Mouse (Mus musculus) left cerebral cortex, adult 9 months (tissue): ENCODE data around the gene Snx13.

ENCODE experiments used
- DNase-seq, 2 experiments: peaks; one replicate each; pipeline ENCODE4 v3.0.0; 2022; ENCODE audit warnings: low spot score in 2 of 2

Snx13 gene

DNA sequence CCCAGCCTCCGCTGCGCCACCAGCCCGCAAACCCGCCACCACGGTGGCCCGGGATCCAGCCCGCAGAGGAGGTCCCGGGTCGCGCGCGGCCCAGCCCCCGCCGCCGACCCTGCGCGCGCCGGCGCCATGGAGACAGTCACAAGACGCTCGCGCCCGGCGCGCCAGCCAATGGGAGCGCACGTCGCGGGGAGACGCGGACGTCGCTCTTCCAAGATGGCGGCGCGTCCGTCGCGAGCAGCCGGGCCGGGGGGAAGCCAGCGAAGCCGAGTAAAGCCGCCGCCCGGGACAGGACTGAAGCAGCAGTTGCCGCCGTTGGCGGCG lies at the start of gene Snx13:
Gene Snx13, plus strand, starts transcription at position 188 of the 321 bp plus-strand sequence.
- peak; percentile 62 to 86 for DNase-seq

DNA sequence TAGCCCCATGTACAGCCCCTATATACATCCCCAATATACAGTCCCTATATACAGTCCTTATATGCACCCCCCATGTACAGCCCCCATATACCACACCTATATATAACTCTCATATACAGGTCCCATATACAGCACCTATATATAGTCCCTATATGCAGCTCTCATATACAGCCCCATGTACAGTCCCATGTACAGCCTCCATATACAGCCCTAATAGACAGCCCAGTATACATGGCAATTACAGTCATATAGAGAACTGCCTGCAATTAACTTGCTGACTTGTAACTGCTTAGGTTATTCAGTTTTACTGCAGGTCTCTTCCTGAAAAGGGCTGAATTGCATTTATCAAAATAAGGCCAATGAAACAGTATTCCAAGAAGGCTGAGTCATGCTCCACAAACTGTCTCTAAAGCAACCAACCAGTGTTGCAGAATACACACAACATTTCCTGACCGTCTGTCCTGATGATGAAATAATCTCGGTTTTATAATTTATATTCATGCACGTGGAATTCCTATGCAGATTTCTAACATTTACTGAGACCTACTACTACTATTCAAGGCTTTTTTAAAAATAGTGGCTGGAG lies 49.3 kb upstream of the Snx13 start:
- no peak for DNase-seq

DNA sequence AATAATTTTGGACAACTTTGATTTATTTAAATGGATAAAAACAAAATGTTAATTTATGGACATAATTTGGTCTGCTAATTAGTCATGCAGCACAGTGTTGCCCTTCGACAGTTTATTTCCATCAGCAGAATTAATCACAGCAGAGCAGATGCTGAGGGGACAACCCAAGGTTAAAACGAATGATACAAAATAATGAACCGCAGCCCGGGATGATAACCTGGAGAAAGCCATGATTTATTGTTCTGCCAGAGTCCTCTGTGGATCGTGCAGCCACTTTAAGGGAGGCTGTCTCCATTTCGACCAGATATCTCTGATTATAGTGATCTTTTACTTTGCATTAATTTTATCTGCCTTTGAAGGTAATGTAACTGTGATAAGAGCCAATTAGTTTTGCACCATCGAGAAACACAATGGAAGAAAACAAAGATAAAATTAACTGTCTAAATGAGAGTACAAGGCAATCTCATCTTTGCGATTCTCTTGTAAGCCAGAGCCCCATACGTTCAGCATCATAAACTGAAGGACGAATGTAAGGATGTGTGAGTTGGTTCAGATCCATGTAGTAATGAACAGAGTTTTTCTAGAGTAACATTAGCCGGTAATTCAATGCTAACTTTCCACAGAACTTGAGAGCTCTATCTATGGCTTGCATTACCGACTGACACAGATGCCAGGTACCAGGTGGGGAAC lies 48.1 kb upstream of the Snx13 start:
- DNase-seq = no peak

DNA sequence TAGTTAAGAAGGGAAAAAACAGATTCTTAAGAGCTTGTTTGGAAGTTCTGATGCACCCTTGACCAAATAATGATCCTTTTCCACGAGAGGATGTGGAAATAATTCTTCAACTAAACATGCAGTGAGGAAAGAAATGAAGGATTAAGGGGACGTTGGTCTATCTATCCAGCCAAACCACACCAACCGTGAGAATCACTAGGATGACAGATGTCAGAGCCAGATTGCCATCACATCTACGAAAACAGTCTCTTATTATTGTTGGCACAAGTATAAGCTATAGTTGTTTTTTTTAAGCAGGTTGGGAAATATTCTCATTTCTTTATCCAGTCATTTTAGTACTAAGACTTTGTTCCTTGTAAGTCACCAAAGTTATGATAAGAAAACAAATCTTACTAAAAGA lies 46.7 kb upstream of the Snx13 start:
- no peak for DNase-seq

DNA sequence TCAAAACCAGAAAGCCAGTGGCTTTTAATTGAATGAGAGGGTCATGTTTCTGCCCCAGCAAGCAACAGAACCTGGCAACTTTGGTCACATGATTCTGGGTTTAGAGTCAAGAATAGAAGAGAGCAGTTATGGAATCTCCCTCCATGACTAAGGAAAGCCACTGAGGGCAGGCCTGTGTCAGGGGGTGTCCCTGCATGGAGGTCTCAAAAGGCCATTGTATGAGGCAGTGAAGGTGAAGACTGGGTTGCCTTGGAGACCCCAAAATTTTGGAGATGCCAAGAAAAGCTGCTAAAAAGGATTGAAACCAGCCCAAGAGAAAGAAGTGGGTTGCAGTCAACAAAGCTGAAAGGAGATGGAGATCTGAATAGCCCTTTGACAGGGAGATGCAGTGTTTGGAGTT lies 41.2 kb upstream of the Snx13 start:
- peak in 1 of 2 experiments; percentile 11 for DNase-seq

DNA sequence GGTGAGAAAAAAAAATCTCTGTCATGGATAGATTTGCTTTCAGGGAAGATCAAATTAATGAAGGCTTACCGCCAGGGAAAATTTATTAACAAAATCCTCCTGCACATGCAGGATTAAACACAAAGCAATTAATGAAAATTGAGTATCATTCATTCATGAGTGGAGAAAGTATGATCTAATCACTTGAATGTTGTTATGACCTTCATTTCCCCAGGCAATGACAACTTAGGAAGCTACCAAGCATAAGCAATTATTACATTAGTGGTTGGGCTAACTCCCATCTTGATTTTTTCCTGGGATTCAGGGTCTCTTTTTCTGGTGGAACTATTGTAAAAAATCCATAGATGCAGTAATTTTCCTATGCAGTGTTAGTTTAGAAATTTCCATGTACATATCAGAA lies 39.1 kb upstream of the Snx13 start:
- DNase-seq = no peak

DNA sequence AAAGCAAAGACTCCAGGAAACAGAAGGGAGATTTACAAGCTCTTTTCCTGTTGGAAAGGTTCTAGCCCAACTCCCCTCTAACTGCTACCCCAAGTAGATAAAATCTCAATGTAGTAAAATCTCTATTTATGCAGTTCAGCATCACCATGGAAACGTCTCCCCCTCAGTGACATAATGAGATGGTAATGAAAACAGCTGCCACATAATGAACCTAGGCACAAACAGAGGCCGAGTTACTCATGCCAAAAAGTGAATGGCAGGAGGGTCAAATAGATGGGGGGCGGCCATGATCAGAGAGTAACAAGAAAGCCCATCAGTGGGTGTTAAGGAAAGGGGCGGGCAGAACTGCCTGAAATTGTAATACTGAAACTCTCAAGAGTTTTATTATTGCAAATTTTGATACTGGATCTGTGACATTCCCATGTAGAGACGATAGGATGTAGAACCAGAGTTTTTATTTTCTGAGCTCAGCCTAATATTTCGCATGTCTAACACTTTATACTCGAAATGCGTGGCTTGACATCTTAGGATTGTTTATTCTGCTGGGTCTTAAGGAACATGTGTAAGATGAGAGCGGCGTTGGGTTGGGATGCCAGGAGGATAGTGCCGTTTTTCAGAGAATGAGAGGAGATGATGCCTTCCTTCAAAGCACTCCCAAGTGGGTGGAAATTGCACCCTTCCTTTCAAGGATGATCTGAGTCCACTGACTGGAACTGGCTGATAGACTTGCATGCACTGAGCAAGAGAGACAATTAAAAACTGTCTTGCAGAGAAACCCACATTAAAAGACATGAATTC lies 38.4 kb upstream of the Snx13 start:
- DNase-seq = peak in 1 of 2 experiments; percentile 53

DNA sequence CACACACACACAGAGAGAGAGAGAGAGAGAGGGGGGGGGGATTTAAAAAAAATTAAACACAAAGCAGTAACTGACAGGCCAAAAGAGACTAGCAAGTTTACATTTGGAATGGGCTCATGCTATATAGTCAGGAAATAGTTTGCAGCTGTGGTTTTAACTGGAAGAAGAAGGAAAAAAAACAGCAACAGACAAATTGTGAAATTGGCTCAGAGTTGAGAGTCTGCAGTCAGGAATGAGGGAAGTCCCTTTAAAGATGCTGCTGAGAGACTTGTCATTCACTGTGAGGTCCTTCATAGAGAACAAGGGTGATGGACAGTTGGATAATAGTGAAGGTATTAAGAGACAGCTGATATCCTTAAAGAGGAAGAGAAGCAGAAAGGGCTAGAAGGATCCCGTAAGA lies 35.5 kb upstream of the Snx13 start:
- no peak for DNase-seq

DNA sequence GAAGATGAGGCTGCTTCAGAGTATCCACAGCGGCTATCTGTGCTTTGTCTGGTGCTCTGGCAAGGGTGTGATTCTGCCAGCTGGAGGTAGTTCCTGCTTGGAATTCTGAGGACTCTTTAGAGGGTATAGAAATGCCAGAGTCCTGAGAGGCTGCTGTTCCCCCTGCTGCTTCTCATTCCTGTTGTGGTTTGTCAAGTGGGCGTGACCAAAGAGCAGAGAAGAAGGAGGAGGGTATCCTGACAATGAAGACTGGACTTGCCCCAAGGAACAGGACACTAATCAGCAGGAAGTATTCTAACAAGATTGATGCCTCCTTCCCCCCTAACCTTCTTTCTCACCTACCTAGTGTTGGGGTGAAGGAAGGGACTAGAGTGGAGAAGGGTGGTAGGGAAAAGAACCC lies 33.0 kb upstream of the Snx13 start:
- DNase-seq = no peak

DNA sequence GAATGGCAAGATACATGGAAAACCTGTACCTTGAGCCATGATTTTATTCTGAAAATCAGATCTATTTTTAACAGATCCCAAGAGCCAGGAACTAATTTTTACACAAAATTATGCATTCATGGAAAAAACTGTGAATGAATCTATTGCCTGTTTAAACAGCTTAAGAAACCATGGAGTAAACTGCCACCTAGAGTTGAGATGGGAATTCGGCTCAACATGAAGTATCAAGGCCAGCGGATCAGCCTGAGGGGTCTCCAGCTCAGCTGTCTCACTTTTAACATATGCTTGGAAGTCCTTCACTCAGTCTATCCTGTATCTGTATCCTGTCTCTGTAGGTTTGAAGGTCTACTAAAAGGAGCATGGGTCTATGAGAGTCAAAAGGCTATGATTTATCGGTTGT lies 30.9 kb upstream of the Snx13 start:
- no peak for DNase-seq

DNA sequence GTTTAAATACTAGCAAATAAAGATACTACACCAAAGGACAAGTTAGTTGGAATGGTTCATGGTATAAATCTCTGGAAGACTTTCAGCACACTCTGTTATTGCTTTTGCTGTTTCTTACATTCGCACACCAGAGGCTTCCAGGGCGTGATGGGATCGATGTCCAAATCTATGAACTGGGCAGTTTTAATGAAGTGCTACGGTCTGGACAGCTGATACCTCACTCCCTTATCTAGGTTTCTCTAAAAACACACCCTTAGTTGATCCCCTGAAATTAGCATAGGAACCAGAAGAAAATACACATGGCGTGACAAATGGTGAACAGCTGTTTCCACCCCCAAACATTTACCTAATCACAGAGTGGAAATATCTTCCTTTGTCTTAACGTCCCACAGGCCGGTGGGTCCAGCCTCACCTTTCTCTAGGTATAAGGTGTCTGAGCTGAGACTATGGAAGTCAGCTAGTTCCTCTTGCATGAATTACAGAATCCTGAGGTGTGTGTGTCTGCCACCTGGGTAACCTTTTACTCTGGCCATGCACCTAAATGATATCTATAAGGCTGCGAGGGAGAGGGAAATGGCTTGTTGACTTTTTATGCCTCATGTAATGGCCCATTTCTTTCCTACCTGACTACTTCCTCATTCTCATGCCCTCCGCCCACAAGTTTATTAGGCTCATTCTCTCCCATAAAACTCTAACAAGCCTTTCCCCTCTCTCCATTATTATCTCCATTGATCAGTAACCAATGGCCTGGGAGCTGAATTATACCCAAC lies 30.3 kb upstream of the Snx13 start:
- no peak for DNase-seq

DNA sequence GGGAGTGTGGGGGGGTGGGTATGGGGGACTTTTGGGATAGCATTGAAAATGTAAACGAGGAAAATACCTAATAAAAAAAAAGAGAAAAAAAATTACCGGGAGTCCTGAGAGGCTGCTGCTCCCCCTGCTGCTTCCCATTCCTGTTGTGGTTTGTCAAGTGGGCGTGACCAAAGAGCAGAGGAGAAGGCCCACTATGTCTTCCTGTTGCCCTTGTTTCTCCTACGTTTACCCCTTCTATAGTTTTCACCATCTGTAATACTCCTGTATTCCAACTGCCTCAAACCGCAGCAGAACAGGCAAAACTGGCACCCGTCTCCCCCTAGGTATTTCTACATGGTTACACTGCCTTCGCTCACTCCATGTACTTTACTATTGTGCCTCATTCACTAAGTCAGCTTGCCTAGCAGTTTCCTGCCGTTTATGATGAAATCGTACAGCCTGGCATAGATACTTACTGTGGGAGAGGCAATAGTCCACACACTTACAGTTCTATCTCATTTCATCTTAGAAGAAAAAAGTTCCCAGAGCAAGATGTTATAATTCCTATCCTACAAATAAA lies 28.2 kb upstream of the Snx13 start:
- no peak for DNase-seq

DNA sequence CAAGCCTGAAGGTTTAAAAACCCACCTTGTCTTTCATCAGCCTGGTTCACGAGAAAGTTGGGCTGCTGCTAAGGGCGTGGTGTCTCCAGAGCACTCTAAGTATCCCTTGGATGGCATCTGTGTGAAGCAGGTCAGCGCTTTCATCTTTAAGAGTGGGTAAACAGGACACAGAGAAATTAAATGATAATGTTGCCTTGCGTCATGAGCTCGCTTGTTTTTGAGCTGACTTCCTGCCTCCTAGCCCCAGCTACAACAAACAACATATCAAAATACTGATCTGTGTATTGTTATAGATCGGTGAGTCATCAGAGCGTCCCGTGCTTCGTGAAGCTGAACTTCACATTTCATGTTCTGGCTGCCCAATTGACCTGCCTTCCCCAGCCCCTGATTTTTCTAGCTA lies 25.7 kb upstream of the Snx13 start:
- DNase-seq = no peak

DNA sequence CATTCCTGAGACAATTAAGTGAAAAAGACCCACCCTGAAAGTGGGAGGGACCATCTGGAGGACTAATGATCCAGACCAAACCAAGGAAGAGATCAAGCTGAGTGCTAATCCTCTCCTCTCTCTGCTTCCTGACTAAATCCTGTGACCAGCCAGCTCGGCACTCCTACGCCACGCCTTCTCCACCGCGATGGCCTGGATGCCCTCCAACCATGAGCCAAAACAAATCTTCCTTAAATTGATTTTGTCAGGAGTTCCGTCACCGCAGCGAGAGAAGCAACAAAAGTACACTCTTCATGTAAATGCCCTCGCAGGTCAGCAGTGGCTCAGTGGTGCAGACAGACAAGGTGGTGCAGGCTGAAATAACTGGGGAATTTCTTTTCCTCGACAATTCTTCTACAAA lies 24.9 kb upstream of the Snx13 start:
- DNase-seq = no peak

DNA sequence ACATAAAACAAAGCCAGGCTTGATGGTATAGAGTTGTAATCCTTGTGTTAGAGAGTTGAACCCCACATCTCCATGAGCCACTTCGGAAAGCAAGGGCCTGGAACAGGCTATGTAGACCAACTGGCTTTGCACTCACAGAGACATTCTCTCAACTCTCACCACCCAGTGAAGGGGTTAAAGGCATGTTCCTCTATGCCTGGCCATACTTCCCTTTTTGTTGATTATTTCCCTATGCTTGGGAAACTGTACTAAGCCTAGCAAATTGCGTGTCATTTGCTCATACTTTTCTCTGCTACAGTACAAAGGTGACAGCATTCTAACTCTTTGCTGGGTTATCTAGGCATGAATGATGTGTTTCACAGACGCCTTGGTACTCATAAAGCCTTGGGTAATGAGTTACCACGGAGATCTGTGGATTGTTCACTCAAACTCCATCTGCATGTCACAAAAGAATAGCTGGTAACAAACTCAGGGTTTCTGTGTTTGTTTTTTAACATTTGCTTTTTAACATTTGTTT lies 21.0 kb upstream of the Snx13 start:
- DNase-seq = no peak

DNA sequence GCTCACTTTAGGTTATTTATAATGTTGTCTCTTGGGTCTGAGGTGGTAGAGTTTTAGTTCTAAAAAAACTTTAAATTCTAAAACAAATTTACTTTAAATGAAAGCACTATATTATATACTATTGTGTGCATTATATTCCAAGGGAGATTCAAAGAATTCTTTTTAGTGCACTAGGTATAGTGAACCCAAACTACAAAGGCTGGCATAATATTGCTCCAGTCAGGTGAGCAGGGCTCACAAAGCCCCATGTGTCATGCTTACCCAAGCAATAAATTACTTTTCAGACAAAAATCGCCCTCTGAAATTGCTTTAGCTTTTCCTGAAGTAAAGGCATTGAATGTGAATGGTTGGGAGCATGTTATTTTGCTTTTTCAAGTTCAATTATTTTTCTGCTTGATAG lies 19.5 kb upstream of the Snx13 start:
- no peak for DNase-seq

DNA sequence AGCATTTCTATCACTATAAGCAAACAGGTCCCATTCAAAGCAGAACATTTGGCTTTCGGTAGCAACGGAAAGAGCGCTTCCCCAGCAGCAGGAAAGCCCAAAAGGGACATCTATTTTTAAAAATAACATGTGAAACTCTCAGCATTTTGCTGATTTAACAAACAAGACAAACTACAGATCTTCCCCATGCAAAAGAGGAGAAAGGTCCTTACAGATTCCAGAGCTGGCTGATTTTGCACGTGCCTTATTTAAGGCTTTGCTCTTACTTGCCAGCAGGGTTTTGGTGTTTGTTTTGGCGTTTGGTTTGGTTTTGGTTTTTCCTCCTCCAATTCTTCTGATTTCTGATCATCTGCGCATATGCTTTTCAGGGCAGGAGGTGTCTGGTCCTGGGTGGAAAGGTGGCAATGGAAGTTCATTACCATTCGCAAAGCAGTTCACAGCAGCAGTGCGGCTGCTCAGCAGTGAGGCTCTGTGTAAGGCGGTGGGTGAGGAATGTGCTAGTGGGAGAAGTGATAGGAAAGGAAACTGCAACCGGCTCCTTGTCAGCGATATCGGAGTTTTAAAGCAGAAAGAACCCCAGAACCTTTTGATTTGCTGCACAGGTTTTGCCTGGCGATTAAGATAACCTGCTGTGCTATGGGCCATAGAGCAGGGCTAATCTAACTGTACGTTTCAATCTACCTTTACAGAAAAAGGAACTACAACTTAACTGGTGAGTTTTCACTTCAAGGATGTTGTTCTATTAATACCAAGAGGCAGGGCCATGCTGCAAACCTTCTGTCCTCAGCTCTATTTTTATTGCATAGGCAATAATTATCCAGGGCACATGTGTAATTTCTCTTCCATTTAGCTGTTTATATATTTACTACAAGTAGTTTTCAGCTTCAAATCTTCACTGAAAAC lies 8.1 kb upstream of the Snx13 start:
- DNase-seq = peak in 1 of 2 experiments; percentile 45

DNA sequence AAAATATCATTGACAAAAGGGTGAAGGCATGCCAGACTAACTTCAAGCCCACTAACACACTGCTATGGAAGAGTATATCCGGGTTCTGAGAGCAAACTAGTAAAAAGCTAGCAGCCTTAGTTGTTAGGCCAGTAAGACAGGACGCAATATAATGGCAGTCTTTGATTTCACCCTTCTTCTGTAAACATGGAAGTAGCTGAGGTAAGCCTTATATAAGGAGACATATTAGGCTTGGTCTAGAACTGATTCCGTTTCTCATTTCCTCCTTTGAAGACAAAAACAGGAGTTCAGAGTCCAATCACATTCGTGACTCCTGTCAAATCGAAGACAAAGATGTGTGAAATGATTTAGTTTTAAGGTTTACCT lies 7.4 kb upstream of the Snx13 start:
- DNase-seq = no peak

DNA sequence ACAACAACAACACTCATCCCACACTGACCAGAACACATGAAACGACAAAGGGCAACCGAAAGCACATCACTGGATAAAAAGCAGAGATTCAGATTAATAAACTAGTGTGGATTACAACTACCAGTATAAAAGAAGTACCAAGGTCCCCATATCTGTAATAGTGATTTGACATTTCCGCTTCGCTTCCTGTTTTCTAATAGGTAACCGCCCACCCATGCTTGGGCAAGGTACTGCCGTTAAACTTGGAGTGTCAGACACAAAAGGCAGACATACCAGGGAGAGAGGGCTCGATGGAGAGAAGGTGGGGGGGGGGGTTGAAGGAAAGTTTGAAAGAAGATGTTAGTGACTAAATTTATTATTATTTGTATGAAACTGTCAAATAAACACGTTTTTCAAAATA lies 5.0 kb upstream of the Snx13 start:
- DNase-seq = no peak

DNA sequence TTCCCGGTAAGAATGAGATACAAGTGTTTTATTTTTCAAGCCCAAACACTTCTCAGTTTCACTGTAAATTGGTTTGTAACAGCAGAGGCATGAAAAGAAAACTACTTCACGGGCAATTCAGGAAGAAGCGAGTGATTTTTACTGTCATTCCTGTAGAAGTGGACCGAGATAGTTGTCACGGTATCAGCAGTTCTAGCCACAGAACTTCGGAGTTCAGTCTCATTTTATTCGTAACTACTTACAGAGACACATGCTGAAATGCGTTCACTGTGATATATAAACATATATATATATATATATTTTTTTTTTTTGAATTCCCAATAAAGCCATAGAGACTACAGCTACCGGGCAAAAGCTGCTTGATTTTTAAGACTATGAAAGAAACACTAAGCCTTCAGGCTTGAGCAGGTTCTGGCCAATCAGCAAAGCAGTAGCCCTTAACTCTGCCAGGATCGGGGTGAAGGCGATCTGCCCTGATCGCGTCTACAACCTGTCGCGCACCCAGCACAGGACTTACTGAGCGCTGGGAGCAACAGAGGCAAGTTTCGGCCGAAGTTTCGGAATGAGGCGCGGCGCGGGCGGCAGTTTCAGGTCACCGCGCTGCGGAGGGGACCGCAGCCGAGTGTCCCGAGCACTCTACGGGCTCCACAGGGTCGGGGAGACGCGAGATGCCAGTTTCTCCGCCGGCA lies 532 bp upstream of the Snx13 start:
- no peak for DNase-seq
